ENCODE assay signal across 15 mouse cellular contexts in the genomic region with DNA sequence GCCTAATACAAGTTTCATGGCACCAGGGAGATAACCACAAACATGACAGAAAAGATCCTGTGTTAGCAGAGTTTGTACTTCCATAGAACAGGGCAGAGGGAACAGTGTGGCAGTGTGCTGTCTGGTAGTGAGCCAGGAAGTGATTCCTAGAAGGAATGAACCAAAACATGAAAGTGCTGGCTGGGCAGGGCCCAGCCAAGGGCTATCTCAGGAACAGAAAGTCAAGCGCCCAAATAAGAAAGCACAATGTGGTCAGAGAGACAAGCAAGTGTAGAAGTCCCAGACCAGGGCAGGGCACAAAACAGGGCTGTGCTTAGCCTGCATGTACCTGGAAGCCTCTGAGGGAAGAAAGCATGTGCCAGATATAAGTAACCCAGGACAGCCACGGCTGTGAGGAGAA. TPM values are rescaled to one million over a fixed set of nuclear protein-coding genes. Genes with fewer than 3 reads are reported as not detected.
"Had no signal": no experiment of that assay in that cellular context is flagged by ENCODE, and none has a peak within 500 bp of the region (broad histone marks: within the 10 kb centered on the region; RNA-seq: fewer than 3 reads in every experiment).

No protein-coding gene starts in this region.

- H3K9me3 ChIP-seq: hindbrain, embryonic 15.5 days; limb, embryonic 12.5 days; liver, embryonic 15.5 days; neural tube, embryonic 13.5 days had no signal

- H3K27ac ChIP-seq: hindbrain, embryonic 15.5 days; left cerebral cortex, adult 2 months; limb, embryonic 12.5 days; liver, embryonic 15.5 days; neural tube, embryonic 13.5 days had no signal

- H3K36me3 ChIP-seq: limb, embryonic 12.5 days; liver, embryonic 15.5 days; neural tube, embryonic 13.5 days had no signal

- H3K4me2 ChIP-seq: hindbrain, embryonic 15.5 days; limb, embryonic 12.5 days; liver, embryonic 15.5 days; midbrain, embryonic 11.5 days; neural tube, embryonic 13.5 days had no signal

- DNase-seq: liver; lung, adult 2 months; lung, postnatal 36 days; right cerebral cortex, postnatal 14 days; thymus, adult 18-20 months; thymus, postnatal 14 days had no signal

- H3K4me3 ChIP-seq: hindbrain, embryonic 15.5 days; left cerebral cortex, adult 2 months; limb, embryonic 12.5 days; liver, embryonic 15.5 days; neural tube, embryonic 13.5 days had no signal

- H3K9ac ChIP-seq: hindbrain, embryonic 15.5 days; limb, embryonic 12.5 days; liver, embryonic 15.5 days; neural tube, embryonic 13.5 days had no signal

- H3K27me3 ChIP-seq: hindbrain, embryonic 15.5 days; limb, embryonic 12.5 days; liver, embryonic 15.5 days; neural tube, embryonic 13.5 days had no signal

- H3K4me1 ChIP-seq: hindbrain, embryonic 15.5 days; limb, embryonic 12.5 days; liver, embryonic 15.5 days; neural tube, embryonic 13.5 days had no signal

- ATAC-seq: lung, postnatal 0 days; midbrain, embryonic 16.5 days had no signal

RNA-seq across cellular contexts. Expression of gene Fam13a, which starts 35.6 kb away (rescaled TPM):
- total RNA-seq: megakaryocyte, adult 5-6 weeks had no signal
